Mouse (Mus musculus) lung, adult 2 months (tissue): ENCODE results near the gene Edaradd.

Source experiments
- CTCF ChIP-seq: fragments of 200-500 bp; IDR thresholded peaks from 2 replicates; pipeline ENCODE4 v1.5.1; 2011; ENCODE audit warnings: mild to moderate bottlenecking, low read length, control low read depth; ENCODE audit not compliant: insufficient read depth
- POLR2A ChIP-seq: fragments of 200-500 bp; IDR thresholded peaks from 2 replicates; pipeline ENCODE4 v1.6.1; 2011; ENCODE audit warnings: low read depth, mild to moderate bottlenecking, control low read depth, low read length, borderline replicate concordance; ENCODE audit errors: extremely low read depth

GRCm38 (mm10) chr13:12507426-12507825 lies 12.8 kb downstream of the Edaradd start:
- TF ChIP-seq CTCF = no peak
- TF ChIP-seq POLR2A = no peak
